Mouse (Mus musculus) liver, adult 2 months (tissue): ENCODE results near the gene Noa1.

Source experiments
- CTCF ChIP-seq: fragments of 200-500 bp; IDR thresholded peaks from 2 replicates; pipeline ENCODE4 v1.5.1; 2011; ENCODE audit warnings: low read depth, low read length, control low read depth
- POLR2A ChIP-seq: fragments of 200-500 bp; IDR thresholded peaks from 2 replicates; pipeline ENCODE4 v1.6.1; 2011; ENCODE audit warnings: low read length, control low read depth; ENCODE audit not compliant: insufficient read depth; ENCODE audit errors: extremely low read depth

DNA sequence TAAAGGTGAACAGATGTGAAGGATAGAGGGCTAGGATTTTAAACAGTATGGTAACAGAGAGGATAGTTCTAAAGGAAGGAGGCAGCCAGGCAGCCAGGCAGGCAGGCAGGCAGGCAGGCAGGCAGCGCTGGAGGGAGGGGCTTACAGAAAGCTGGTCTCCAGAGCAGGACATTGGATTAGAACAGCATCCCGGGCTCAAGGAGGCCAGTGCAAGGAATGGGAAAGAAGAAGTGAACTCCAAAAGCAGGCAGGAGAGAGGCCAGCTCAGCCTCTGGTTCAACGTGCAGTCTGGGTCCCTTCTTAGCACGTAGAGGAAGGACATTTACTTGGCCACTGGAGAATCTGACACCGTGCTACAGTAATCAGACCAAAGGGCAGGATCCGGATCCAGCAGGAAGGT, 49.7 kb downstream of the Noa1 start:
- TF ChIP-seq POLR2A, result no peak
- TF ChIP-seq CTCF, result no peak
